Mouse (Mus musculus): ENCODE results near the gene Palm2.

Palm2 gene

DNA sequence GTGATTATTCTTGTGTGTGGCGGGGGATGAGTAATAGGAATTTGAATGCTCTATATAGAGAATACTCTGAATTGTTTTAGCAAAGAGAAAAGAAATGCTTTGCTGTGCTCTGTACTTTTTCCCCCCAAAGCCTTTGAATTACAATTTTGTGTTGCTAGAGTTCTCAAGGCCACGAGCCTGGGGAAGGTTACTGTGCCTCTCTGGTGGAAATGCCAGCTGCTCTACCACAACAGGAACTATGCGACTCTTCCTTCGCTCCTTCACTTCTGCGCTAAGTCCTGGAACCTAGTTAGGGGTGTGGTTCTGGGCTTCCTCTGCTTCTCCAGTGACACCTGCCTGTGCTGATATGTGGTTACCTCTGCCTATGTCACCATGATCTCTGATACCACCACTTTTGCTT is 178.7 kb downstream of the Palm2 start:
- no peak for TF ChIP-seq GATA4 (IDR thresholded peaks at IDR 0.05; ENCODE audit: insufficient replicate concordance, low read length)

DNA sequence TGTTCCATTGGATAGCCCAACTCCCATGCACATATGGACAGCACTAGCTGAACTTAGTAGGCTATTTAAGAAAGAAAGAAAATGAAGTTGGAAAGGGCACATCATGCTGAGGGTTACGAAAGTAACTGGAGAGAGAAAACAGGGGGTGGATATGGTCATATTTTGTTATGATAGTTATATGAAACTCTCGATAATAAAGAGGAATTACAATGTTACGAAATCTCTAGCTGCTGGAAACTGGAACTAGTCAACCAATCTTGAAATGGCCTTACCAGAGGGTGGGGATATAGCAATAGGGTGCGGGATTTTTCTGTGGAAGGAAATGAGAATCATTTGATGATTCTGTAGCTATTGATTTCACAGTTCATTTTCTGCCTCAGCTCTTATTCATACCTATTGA is 180.6 kb downstream of the Palm2 start:
- TF ChIP-seq GATA4 (IDR thresholded peaks at IDR 0.05; ENCODE audit: insufficient replicate concordance, low read length) = no peak

- TF ChIP-seq GATA4 (IDR thresholded peaks at IDR 0.05; ENCODE audit: insufficient replicate concordance, low read length) = no peak
Observed at GRCm38 (mm10) chr4:57618743-57619142, 184.7 kb downstream of the Palm2 start.

- TF ChIP-seq GATA4 (IDR thresholded peaks at IDR 0.05; ENCODE audit: insufficient replicate concordance, low read length) = no peak
Observed at GRCm38 (mm10) chr4:57622816-57623215, 188.8 kb downstream of the Palm2 start.

DNA sequence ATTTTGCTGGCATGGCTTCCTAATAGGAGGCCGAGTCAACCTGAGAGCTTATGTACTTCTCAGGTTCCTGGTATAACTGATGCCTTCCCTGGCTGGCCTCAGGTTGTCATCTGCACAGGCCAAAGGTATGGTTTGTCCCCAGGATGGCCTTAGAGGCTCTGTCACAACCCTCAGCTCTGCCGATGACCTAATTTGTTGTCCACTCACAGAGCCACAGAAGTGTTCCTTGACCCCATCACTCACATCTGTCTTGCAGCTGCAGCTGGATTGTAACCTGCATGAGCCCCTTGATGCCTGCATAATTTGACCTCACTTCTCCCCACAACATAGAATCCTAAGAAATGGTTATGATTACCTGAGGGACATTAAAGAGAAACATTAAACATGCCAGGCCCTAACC is 190.8 kb downstream of the Palm2 start:
- no peak for TF ChIP-seq GATA4 (IDR thresholded peaks at IDR 0.05; ENCODE audit: insufficient replicate concordance, low read length)

DNA sequence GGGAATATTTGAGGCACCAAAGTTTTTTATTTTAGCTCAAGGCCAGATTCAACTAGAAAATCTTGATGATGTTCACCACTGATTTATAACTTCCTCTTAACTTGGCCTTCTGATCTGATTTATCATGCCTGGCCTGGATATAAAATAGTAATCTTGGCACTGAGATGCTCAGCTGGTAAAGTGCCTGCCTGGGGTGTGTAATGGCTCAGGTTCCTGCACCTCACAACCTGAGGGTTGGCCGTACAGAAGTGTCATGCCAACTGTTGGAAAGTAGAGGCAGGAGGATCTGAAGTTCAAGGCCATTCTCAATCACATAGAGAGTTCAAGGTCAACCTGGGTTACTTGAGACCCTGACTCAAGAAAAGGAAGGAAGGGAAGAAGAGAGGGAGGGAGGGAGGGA is 191.3 kb downstream of the Palm2 start:
- TF ChIP-seq GATA4 (IDR thresholded peaks at IDR 0.05; ENCODE audit: insufficient replicate concordance, low read length) = no peak

DNA sequence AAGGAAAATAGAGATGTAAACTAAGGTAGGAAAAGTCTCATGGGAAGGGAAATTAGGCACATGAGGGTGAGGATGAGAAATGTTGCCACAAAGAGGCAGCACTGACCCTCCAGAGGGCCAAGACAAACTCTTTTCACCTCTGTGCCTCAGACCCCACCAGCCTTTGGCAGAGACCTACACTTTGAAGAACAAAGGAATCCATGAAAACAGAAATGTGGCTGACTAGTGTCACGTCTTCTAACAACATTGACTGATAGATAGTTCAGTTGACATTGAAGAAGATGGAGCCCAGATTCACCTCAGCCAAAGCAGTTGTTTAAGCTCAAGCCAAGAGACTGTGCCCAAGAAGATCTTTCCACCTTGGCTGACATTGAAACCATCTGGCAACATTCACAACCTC is 191.7 kb downstream of the Palm2 start:
- no peak for TF ChIP-seq GATA4 (IDR thresholded peaks at IDR 0.05; ENCODE audit: insufficient replicate concordance, low read length)

- TF ChIP-seq GATA4 (IDR thresholded peaks at IDR 0.05; ENCODE audit: insufficient replicate concordance, low read length) = no peak
Observed at GRCm38 (mm10) chr4:57626921-57627320, 192.9 kb downstream of the Palm2 start.

- TF ChIP-seq GATA4 (IDR thresholded peaks at IDR 0.05; ENCODE audit: insufficient replicate concordance, low read length) = no peak
Observed at GRCm38 (mm10) chr4:57632386-57632785, 198.3 kb downstream of the Palm2 start.

DNA sequence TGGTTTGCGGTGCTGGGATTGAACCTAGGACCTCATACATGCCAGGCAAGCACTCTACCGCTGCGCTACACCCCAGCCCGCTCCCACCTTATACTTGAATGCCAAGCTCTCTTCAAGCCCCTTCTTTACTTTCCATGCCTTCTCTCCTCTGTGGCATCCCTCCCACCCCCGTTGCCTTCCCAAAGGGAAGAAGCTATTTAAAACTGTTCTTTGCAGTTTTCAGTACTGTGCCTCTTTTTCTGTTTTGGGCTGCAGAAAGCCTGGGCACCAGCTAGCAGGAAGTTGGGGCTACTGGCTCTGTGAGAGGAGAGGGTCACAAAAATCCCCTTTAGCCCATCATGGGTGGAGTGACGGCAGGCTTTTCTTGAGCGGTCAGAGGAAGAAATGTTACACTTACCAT is 199.0 kb downstream of the Palm2 start:
- no peak for TF ChIP-seq GATA4 (IDR thresholded peaks at IDR 0.05; ENCODE audit: insufficient replicate concordance, low read length)

GRCm38 (mm10) chr4:57634956-57635355 is 200.9 kb downstream of the Palm2 start:
- no peak for TF ChIP-seq GATA4 (IDR thresholded peaks at IDR 0.05; ENCODE audit: insufficient replicate concordance, low read length)

DNA sequence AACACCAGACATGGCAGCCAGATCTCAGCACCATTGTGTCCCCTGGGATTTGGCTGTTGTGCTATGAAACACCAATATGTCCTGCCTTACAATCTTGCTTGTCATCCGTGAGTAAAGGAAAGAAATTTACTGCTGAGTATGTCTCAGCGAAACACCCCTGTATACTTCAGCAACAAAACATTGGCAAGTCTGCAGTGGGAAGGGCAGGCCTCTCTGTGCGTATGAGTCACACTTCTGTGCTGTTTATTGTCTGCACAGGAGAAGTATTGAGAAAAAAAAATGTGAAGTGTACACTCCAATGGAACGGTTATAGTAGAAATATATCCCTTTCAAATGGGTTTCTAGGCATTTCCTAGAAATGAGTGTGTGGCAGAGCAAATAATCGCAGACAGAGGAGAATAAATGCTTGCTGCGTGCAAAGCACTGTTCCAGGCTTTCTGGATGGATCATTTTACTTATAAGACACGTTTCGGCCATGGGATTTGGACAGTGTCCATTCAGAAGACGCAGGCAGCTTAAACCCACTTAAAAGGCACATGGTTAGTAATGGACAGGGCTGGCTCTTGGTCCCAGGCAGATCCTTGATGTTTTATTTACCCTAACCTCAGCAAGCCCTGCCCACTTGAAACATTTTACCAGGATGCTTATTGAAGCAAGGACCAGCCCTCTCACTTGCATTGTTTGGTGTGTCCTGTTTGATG is 202.9 kb downstream of the Palm2 start:
- no peak for TF ChIP-seq GATA4 (IDR thresholded peaks at IDR 0.05; ENCODE audit: insufficient replicate concordance, low read length)

GRCm38 (mm10) chr4:57637636-57638386 is 203.8 kb downstream of the Palm2 start:
- TF ChIP-seq GATA4 (IDR thresholded peaks at IDR 0.05; ENCODE audit: insufficient replicate concordance, low read length) = no peak

- no peak for TF ChIP-seq GATA4 (IDR thresholded peaks at IDR 0.05; ENCODE audit: insufficient replicate concordance, low read length)
Observed at GRCm38 (mm10) chr4:57638941-57639340, 204.9 kb downstream of the Palm2 start.

DNA sequence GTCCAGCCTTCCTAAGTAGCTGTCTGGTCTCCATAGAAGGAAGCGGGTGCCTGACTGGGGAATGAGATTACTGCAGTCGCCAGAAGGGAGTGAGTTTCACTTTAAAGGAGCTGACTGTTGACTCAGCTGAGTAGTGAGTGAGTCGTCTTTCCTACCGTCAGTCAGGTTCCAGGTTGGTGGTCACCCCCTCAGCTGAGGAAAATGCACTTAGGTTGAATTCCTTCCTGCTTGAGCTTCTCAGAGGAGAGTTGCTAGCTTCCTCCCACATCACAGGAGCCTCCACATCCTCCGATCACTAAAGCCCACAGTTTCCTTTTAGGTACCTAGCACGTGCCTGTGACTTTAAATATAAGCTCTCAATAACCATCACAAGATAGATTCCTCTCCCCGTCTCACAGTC is 206.2 kb downstream of the Palm2 start:
- no peak for TF ChIP-seq GATA4 (IDR thresholded peaks at IDR 0.05; ENCODE audit: insufficient replicate concordance, low read length)

DNA sequence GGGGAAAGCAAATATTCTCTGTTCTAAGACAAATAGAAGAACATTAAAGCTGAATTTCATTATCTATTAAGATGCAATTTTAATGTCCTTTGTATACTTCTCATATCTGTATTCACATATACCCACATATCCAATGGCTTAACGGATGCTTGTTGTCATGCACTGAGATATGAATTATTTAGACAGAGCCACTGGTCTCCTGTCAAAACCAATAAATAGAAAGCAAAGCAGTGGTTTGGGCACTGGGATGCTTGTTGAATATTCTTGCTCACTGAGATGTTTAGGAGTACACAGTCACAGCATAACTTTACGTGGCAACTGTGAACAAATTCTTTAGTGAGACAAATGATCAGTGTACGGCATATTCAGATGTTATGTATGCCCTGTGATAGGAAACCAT is 206.9 kb downstream of the Palm2 start:
- TF ChIP-seq GATA4 (IDR thresholded peaks at IDR 0.05; ENCODE audit: insufficient replicate concordance, low read length) = no peak

- no peak for TF ChIP-seq GATA4 (IDR thresholded peaks at IDR 0.05; ENCODE audit: insufficient replicate concordance, low read length)
Observed at GRCm38 (mm10) chr4:57650994-57651393, 216.9 kb downstream of the Palm2 start.
